Mouse (Mus musculus): ENCODE measurements at regions not wholly inside any gene's neighbourhood (a gene's known extent, or its start where the extent isn't known, plus 50 kb on each side); places are given as distances from the start of the nearest gene placed in this dataset.

GRCm38 (mm10) chr10:111558675-111559340 lies 52.7 kb downstream of the Phlda1 start:
- no peak for DNase-seq (ENCODE audit: low spot score in 2 of 2)

- DNase-seq (ENCODE audit: low spot score in 2 of 2), result no peak
Observed at GRCm38 (mm10) chr10:111559341-111560246, 53.5 kb downstream of the Phlda1 start.

GRCm38 (mm10) chr10:111562628-111563027 lies 56.5 kb downstream of the Phlda1 start:
- no peak for DNase-seq (ENCODE audit: low spot score in 2 of 2)

GRCm38 (mm10) chr10:111566873-111567381 lies 60.8 kb downstream of the Phlda1 start:
- peak; percentile 79 to 89 for DNase-seq (ENCODE audit: low spot score in 2 of 2)

- no peak for DNase-seq (ENCODE audit: low spot score in 2 of 2)
Observed at GRCm38 (mm10) chr10:111570501-111571258, 64.6 kb downstream of the Phlda1 start.

GRCm38 (mm10) chr10:111574231-111574630 lies 68.1 kb downstream of the Phlda1 start:
- no peak for DNase-seq (ENCODE audit: low spot score in 2 of 2)

GRCm38 (mm10) chr10:111574812-111575211 lies 68.7 kb downstream of the Phlda1 start:
- no peak for DNase-seq (ENCODE audit: low spot score in 2 of 2)

- DNase-seq (ENCODE audit: low spot score in 2 of 2), result no peak
Observed at GRCm38 (mm10) chr10:111575256-111575655, 69.2 kb downstream of the Phlda1 start.

GRCm38 (mm10) chr10:111575926-111576325 lies 69.8 kb downstream of the Phlda1 start:
- no peak for DNase-seq (ENCODE audit: low spot score in 2 of 2)

- DNase-seq (ENCODE audit: low spot score in 2 of 2), result no peak
Observed at GRCm38 (mm10) chr10:111576395-111577069, 70.4 kb downstream of the Phlda1 start.

- DNase-seq (ENCODE audit: low spot score in 2 of 2), result no peak
Observed at GRCm38 (mm10) chr10:111578536-111578935, 72.5 kb downstream of the Phlda1 start.

- no peak for DNase-seq (ENCODE audit: low spot score in 2 of 2)
Observed at GRCm38 (mm10) chr10:111579481-111579880, 73.4 kb downstream of the Phlda1 start.

GRCm38 (mm10) chr10:111580401-111581100 lies 74.5 kb downstream of the Phlda1 start:
- DNase-seq (ENCODE audit: low spot score in 2 of 2), result no peak

GRCm38 (mm10) chr10:111581847-111582246 lies 75.8 kb downstream of the Phlda1 start:
- no peak for DNase-seq (ENCODE audit: low spot score in 2 of 2)

GRCm38 (mm10) chr10:111582321-111583123 lies 76.4 kb downstream of the Phlda1 start:
- no peak for DNase-seq (ENCODE audit: low spot score in 2 of 2)

GRCm38 (mm10) chr10:111583124-111583743 lies 77.1 kb downstream of the Phlda1 start:
- no peak for DNase-seq (ENCODE audit: low spot score in 2 of 2)

- DNase-seq (ENCODE audit: low spot score in 2 of 2), result no peak
Observed at GRCm38 (mm10) chr10:111583744-111584152, 77.7 kb downstream of the Phlda1 start.

GRCm38 (mm10) chr10:111587891-111588611 lies 82.0 kb downstream of the Phlda1 start:
- DNase-seq (ENCODE audit: low spot score in 2 of 2), result no peak

All from layer of hippocampus, postnatal 14 days (tissue).